Mouse (Mus musculus) midbrain, embryonic 13.5 days (tissue): ENCODE measurements at regions not wholly inside any gene's neighbourhood (a gene's known extent, or its start where the extent isn't known, plus 50 kb on each side); places are given as distances from the start of the nearest gene placed in this dataset.
A peak's percentile ranks its signal among the peaks of the same experiment; 100 is the strongest.

Source experiments
- ATAC-seq: fragments of 200-750 bp; cut with Nextera tagmentation; 2 replicates; pipeline ENCODE4 v1.8.0; 2017; ENCODE audit warnings: mild to moderate bottlenecking, moderate TSS enrichment, moderate library complexity
- H3K27ac ChIP-seq: fragments of 300-500 bp; sonication (generic); 2 replicates; pipeline ENCODE4 v1.5.1; 2015; ENCODE audit warnings: inconsistent platforms, mild to moderate bottlenecking, moderate library complexity
- H3K27me3 ChIP-seq: fragments of 300-500 bp; sonication (generic); 2 replicates; pipeline ENCODE4 v1.6.1; 2015; ENCODE audit warnings: mild to moderate bottlenecking, inconsistent platforms
- H3K36me3 ChIP-seq: fragments of 300-500 bp; sonication (generic); 2 replicates; pipeline ENCODE4 v1.6.1; 2015; ENCODE audit warnings: mild to moderate bottlenecking, inconsistent platforms
- H3K4me1 ChIP-seq: fragments of 300-500 bp; sonication (generic); replicated peaks from 2 replicates; pipeline ENCODE4 v1.6.1; 2015; ENCODE audit warnings: inconsistent platforms
- H3K4me2 ChIP-seq: fragments of 300-500 bp; sonication (generic); replicated peaks from 2 replicates; pipeline ENCODE4 v1.6.1; 2015; ENCODE audit warnings: moderate library complexity, mild to moderate bottlenecking, inconsistent platforms
- H3K4me3 ChIP-seq: fragments of 300-500 bp; sonication (generic); replicated peaks from 2 replicates; pipeline ENCODE4 v1.5.1; 2015; ENCODE audit warnings: mild to moderate bottlenecking, inconsistent platforms
- H3K9ac ChIP-seq: fragments of 300-500 bp; sonication (generic); replicated peaks from 2 replicates; pipeline ENCODE4 v1.6.1; 2015; ENCODE audit warnings: mild to moderate bottlenecking, inconsistent platforms
- H3K9me3 ChIP-seq: fragments of 300-500 bp; sonication (generic); 2 replicates; pipeline ENCODE4 v1.6.1; 2016; ENCODE audit warnings: mild to moderate bottlenecking, inconsistent platforms
- WGBS: fragments of 180-500 bp; shearing (Covaris S2); methylation state at CpG from one replicate; pipeline ENCODE4 v1.1.7; 2015; 5-methylcytosine and 5-hydroxymethylcytosine counted together

GRCm38 (mm10) chr13:47707961-47708609, 552.9 kb upstream of the Id4 start:
- Histone ChIP-seq H3K27me3 (no peaks in the 10 kb centered on the region), H3K4me1 (no peaks in the 10 kb centered on the region), H3K4me3 (no peak overlapping the region), H3K9ac (no peak overlapping the region), H3K9me3 (no peaks in the 10 kb centered on the region), H3K36me3 (no peaks in the 10 kb centered on the region), H3K27ac (no peak overlapping the region), H3K4me2 (0 out of 2 replicates have a peak overlapping the region, but pooled peaks have one; percentile 19)
- WGBS = 47% methylated on average over 18 of the region's 18 CpGs
- peak; percentile 30; the same call in 1 of the 2 replicates for ATAC-seq

GRCm38 (mm10) chr13:47709323-47709722, 551.7 kb upstream of the Id4 start:
- H3K4me1 ChIP-seq = no peaks in the 10 kb centered on the region
- H3K27me3 ChIP-seq = no peaks in the 10 kb centered on the region
- H3K4me2 ChIP-seq = no peak overlapping the region
- no peak for ATAC-seq
- no peak overlapping the region for H3K4me3 ChIP-seq
- 95% methylated on average over 3 of the region's 3 CpGs for WGBS
- H3K36me3 ChIP-seq = no peaks in the 10 kb centered on the region
- H3K9ac ChIP-seq = no peak overlapping the region
- no peak overlapping the region for H3K27ac ChIP-seq
- no peaks in the 10 kb centered on the region for H3K9me3 ChIP-seq

- no peaks in the 10 kb centered on the region for H3K4me1 ChIP-seq
- no peak for ATAC-seq
- no peak overlapping the region for H3K27ac ChIP-seq
- H3K27me3 ChIP-seq = no peaks in the 10 kb centered on the region
- H3K4me2 ChIP-seq = no peak overlapping the region
- H3K9me3 ChIP-seq = no peaks in the 10 kb centered on the region
- no peaks in the 10 kb centered on the region for H3K36me3 ChIP-seq
- 91% methylated on average over 4 of the region's 4 CpGs for WGBS
- H3K9ac ChIP-seq = no peak overlapping the region
- no peak overlapping the region for H3K4me3 ChIP-seq
Measured at GRCm38 (mm10) chr13:47712507-47712906, 548.5 kb upstream of the Id4 start.

GRCm38 (mm10) chr13:47716265-47716664, 544.8 kb upstream of the Id4 start:
- no peak overlapping the region for H3K27ac ChIP-seq
- WGBS = 79% methylated on average over 4 of the region's 4 CpGs
- H3K4me1 ChIP-seq = no peaks in the 10 kb centered on the region
- ATAC-seq = no peak
- no peaks in the 10 kb centered on the region for H3K36me3 ChIP-seq
- H3K4me2 ChIP-seq = no peak overlapping the region
- no peak overlapping the region for H3K4me3 ChIP-seq
- H3K27me3 ChIP-seq = no peaks in the 10 kb centered on the region
- no peak overlapping the region for H3K9ac ChIP-seq
- no peaks in the 10 kb centered on the region for H3K9me3 ChIP-seq

GRCm38 (mm10) chr13:47720645-47721044, 540.4 kb upstream of the Id4 start:
- Histone ChIP-seq H3K9ac (no peak overlapping the region), H3K27me3 (no peaks in the 10 kb centered on the region), H3K9me3 (no peaks in the 10 kb centered on the region), H3K4me3 (no peak overlapping the region), H3K27ac (no peak overlapping the region), H3K4me2 (no peak overlapping the region), H3K36me3 (no peaks in the 10 kb centered on the region), H3K4me1 (no peaks in the 10 kb centered on the region)
- 90% methylated on average over 2 of the region's 2 CpGs for WGBS
- ATAC-seq = no peak

GRCm38 (mm10) chr13:47734415-47734814, 526.6 kb upstream of the Id4 start:
- WGBS = 86% methylated on average over 1 of the region's 1 CpGs
- Histone ChIP-seq H3K4me3 (no peak overlapping the region), H3K9me3 (no peaks in the 10 kb centered on the region), H3K9ac (no peak overlapping the region), H3K4me1 (peaks cover 13% of the 10 kb centered on the region), H3K27ac (no peak overlapping the region), H3K27me3 (no peaks in the 10 kb centered on the region), H3K4me2 (no peak overlapping the region), H3K36me3 (no peaks in the 10 kb centered on the region)
- no peak for ATAC-seq

- no peak for ATAC-seq
- H3K36me3 ChIP-seq = no peaks in the 10 kb centered on the region
- no peak overlapping the region for H3K4me2 ChIP-seq
- WGBS = 63% methylated on average over 8 of the region's 8 CpGs
- H3K27ac ChIP-seq = no peak overlapping the region
- H3K4me1 ChIP-seq = peaks cover 13% of the 10 kb centered on the region
- no peaks in the 10 kb centered on the region for H3K9me3 ChIP-seq
- H3K4me3 ChIP-seq = no peak overlapping the region
- no peaks in the 10 kb centered on the region for H3K27me3 ChIP-seq
- H3K9ac ChIP-seq = no peak overlapping the region
Measured at GRCm38 (mm10) chr13:47735426-47736063, 525.5 kb upstream of the Id4 start.

GRCm38 (mm10) chr13:47748906-47749305, 512.1 kb upstream of the Id4 start:
- H3K9ac ChIP-seq = no peak overlapping the region
- no peaks in the 10 kb centered on the region for H3K9me3 ChIP-seq
- no peaks in the 10 kb centered on the region for H3K27me3 ChIP-seq
- H3K4me1 ChIP-seq = peaks cover 4% of the 10 kb centered on the region; the same call in 1 of the 2 replicates
- H3K27ac ChIP-seq = no peak overlapping the region
- no peak overlapping the region for H3K4me3 ChIP-seq
- no peak for ATAC-seq
- no peaks in the 10 kb centered on the region for H3K36me3 ChIP-seq
- H3K4me2 ChIP-seq = no peak overlapping the region

GRCm38 (mm10) chr13:47751033-47751432, 510.0 kb upstream of the Id4 start:
- no peak for ATAC-seq
- H3K27ac ChIP-seq = no peak overlapping the region
- no peak overlapping the region for H3K9ac ChIP-seq
- no peak overlapping the region for H3K4me3 ChIP-seq
- WGBS = 84% methylated on average over 2 of the region's 2 CpGs
- no peaks in the 10 kb centered on the region for H3K36me3 ChIP-seq
- H3K27me3 ChIP-seq = no peaks in the 10 kb centered on the region
- peaks cover 4% of the 10 kb centered on the region; the same call in 1 of the 2 replicates for H3K4me1 ChIP-seq
- H3K9me3 ChIP-seq = no peaks in the 10 kb centered on the region
- H3K4me2 ChIP-seq = no peak overlapping the region

GRCm38 (mm10) chr13:47764802-47765597, 496.0 kb upstream of the Id4 start:
- Histone ChIP-seq H3K36me3 (no peaks in the 10 kb centered on the region), H3K9ac (no peak overlapping the region), H3K4me1 (no peaks in the 10 kb centered on the region), H3K27ac (no peak overlapping the region), H3K4me2 (no peak overlapping the region), H3K4me3 (no peak overlapping the region), H3K27me3 (no peaks in the 10 kb centered on the region), H3K9me3 (no peaks in the 10 kb centered on the region; the same call in 1 of the 2 replicates)
- no peak for ATAC-seq
- 83% methylated on average over 16 of the region's 16 CpGs for WGBS

GRCm38 (mm10) chr13:47768963-47769527, 492.0 kb upstream of the Id4 start:
- Histone ChIP-seq H3K4me1 (no peaks in the 10 kb centered on the region), H3K9me3 (no peaks in the 10 kb centered on the region; the same call in 1 of the 2 replicates), H3K36me3 (no peaks in the 10 kb centered on the region), H3K27ac (no peak overlapping the region), H3K27me3 (no peaks in the 10 kb centered on the region), H3K9ac (no peak overlapping the region), H3K4me3 (no peak overlapping the region), H3K4me2 (no peak overlapping the region)
- ATAC-seq = no peak
- WGBS = 83% methylated on average over 9 of the region's 9 CpGs
